Mouse (Mus musculus) c-Kit-positive CD71-negative TER-119-negative erythroid progenitor cells, embryonic 14.5 days (primary cell): ENCODE data around the gene Slc22a3.

Experiments
- DNase-seq: peaks from one replicate; pipeline ENCODE4 v3.0.0-alpha.2; 2013; ENCODE audit warnings: low read depth

The Slc22a3 gene

GRCm38 (mm10) chr17:12409346-12409944 is 98.1 kb downstream of the Slc22a3 start:
- DNase-seq, result no peak

GRCm38 (mm10) chr17:12403420-12403819 is 104.1 kb downstream of the Slc22a3 start:
- no peak for DNase-seq

- no peak for DNase-seq
These were observed 111.3 kb downstream of the Slc22a3 start for GRCm38 (mm10) chr17:12396163-12396677.

- no peak for DNase-seq
These were observed 119.3 kb downstream of the Slc22a3 start for GRCm38 (mm10) chr17:12388239-12388638.

- DNase-seq, result no peak
These were observed 119.7 kb downstream of the Slc22a3 start for GRCm38 (mm10) chr17:12387781-12388180.

GRCm38 (mm10) chr17:12385049-12385794 is 122.3 kb downstream of the Slc22a3 start:
- DNase-seq, result no peak

- no peak for DNase-seq
These were observed 125.0 kb downstream of the Slc22a3 start for GRCm38 (mm10) chr17:12382531-12382930.

- DNase-seq, result no peak
These were observed 125.9 kb downstream of the Slc22a3 start for GRCm38 (mm10) chr17:12381579-12381978.

- no peak for DNase-seq
These were observed 127.2 kb downstream of the Slc22a3 start for GRCm38 (mm10) chr17:12380287-12380686.

- no peak for DNase-seq
These were observed 129.4 kb downstream of the Slc22a3 start, which contains the start of gene Plg for GRCm38 (mm10) chr17:12377981-12378705. TSS of gene Plg (plus strand) at chr17:12378608.

- DNase-seq, result no peak
These were observed 133.8 kb downstream of the Slc22a3 start for GRCm38 (mm10) chr17:12373601-12374144.

- peak; percentile 70 for DNase-seq
These were observed 135.5 kb downstream of the Slc22a3 start for GRCm38 (mm10) chr17:12372021-12372420.

- peak; percentile 36 for DNase-seq
These were observed 136.1 kb downstream of the Slc22a3 start for GRCm38 (mm10) chr17:12371310-12371925.

- no peak for DNase-seq
These were observed 137.2 kb downstream of the Slc22a3 start for GRCm38 (mm10) chr17:12370289-12370688.

GRCm38 (mm10) chr17:12369393-12369792 is 138.1 kb downstream of the Slc22a3 start:
- no peak for DNase-seq
